Mouse (Mus musculus) testis, adult 2 months (tissue): ENCODE measurements at regions not wholly inside any gene's neighbourhood (a gene's known extent, or its start where the extent isn't known, plus 50 kb on each side); places are given as distances from the start of the nearest gene placed in this dataset.

Source experiments
- CTCF ChIP-seq: fragments of 200-500 bp; IDR thresholded peaks from 2 replicates; pipeline ENCODE4 v1.5.1; 2012; ENCODE audit warnings: low read depth, mild to moderate bottlenecking, inconsistent platforms, low read length, moderate library complexity; ENCODE audit not compliant: control insufficient read depth, insufficient read depth, insufficient replicate concordance
- POLR2A ChIP-seq: fragments of 200-500 bp; IDR thresholded peaks from 2 replicates; pipeline ENCODE4 v1.6.1; 2012; ENCODE audit warnings: low read depth, mild to moderate bottlenecking, inconsistent platforms, low read length, moderate library complexity; ENCODE audit not compliant: control insufficient read depth

DNA sequence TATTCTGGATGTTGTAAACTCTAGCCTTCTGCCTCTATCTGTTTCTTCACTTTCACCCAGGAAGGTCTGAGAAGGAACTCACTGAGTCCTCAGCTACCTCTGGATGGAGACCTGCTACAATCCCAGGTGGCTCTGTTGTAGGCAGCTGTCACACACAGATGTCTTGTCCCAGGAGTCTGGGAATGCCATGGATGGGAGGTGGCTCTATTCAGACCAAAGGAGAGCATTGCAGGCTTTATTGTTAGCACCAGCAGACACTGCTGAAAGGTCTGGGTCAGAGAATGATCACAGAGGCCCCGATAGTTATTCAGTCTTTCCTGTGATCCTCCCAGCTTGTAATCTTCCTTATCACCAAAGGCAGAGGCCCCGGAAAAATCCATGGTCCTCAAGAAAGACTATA lies 146.6 kb upstream of the Eci2 start:
- no peak for TF ChIP-seq POLR2A
- no peak for TF ChIP-seq CTCF
